Mouse (Mus musculus): Measurements from ENCODE around the gene Shank2. TPM values are rescaled to one million over a fixed set of nuclear protein-coding genes. Genes with fewer than 3 reads are reported as not detected.

Gene Shank2
- total and polyA plus RNA-seq, 3 experiments = not detected

DNA sequence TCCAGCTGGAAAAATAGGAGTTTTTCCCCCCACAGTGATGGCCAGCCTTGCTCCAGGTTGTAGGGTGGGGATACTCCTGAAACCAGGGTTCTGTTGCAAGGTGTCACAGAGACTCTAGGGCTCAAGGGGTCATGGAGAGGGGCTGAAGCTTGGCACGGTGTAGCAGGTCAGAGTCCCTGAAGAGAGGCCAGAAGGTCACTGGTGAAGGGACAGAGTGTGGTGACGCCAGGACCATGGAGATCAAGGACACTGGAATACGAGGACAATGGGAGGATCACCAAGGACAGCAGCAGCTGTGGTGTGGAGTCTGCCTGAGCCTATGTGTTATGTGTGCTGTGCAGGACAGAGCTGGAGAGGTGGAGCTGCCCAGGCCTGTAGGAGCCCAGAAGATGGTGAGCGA, 6.4 kb downstream of the Shank2 start:
- Histone ChIP-seq H3K4me1 (ENCODE audit: control insufficient read depth in 1 of 2, insufficient read depth in 2 of 2, low read length in 2 of 2) (no peaks in the 10 kb centered on the region), H3K9ac (ENCODE audit: control insufficient read depth, low read depth, low read length, poor library complexity, severe bottlenecking) (no peak overlapping the region), H3K36me3 (ENCODE audit: control insufficient read depth in 1 of 2, insufficient read depth in 2 of 2, low read length in 2 of 2) (no peaks in the 10 kb centered on the region), H3K27ac (ENCODE audit: control insufficient read depth, low read depth, low read length) (no peak overlapping the region), H3K9me3 (replicated peaks; ENCODE audit: insufficient read depth, low read length) (no peaks in the 10 kb centered on the region), H3K4me3 (ENCODE audit: control insufficient read depth in 1 of 2, insufficient read depth in 1 of 2, low read depth in 2 of 2, low read length in 2 of 2) (no peak overlapping the region), H3K79me2 (ENCODE audit: control insufficient read depth, insufficient read depth, low read length, poor library complexity) (no peaks in the 10 kb centered on the region), H3K27me3 (ENCODE audit: control insufficient read depth in 1 of 2, insufficient read depth in 2 of 2, low read length in 2 of 2) (no peaks in the 10 kb centered on the region)
- TF ChIP-seq GATA1 (IDR thresholded peaks at IDR 0.05; ENCODE audit: low read depth, low read length) = no peak
- no peak for TF ChIP-seq MYC (IDR thresholded peaks at IDR 0.05; ENCODE audit: low read depth, low read length)
- TF ChIP-seq ZKSCAN1 (IDR thresholded peaks at IDR 0.05; ENCODE audit: low read depth, low read length) = no peak
- no peak for TF ChIP-seq CTCF (IDR thresholded peaks at IDR 0.05 in 2 of 3, conservative IDR thresholded peaks at IDR 0.05 in 1 of 3; ENCODE audit: control insufficient read depth in 1 of 3, insufficient read depth in 1 of 3, low read depth in 2 of 3, low read length in 3 of 3, poor library complexity in 1 of 3, severe bottlenecking in 1 of 3)
- TF ChIP-seq ZC3H11A (IDR thresholded peaks at IDR 0.05; ENCODE audit: low read depth, low read length) = no peak
- TF ChIP-seq MAX (IDR thresholded peaks at IDR 0.05; ENCODE audit: low read length) = no peak
- no peak for TF ChIP-seq JUND (IDR thresholded peaks at IDR 0.05; ENCODE audit: low read depth, low read length)
- DNase-seq (ENCODE audit: low read depth, low spot score) = no peak

- Histone ChIP-seq H3K79me2 (ENCODE audit: control insufficient read depth, insufficient read depth, low read length, poor library complexity) (no peaks in the 10 kb centered on the region), H3K27ac (ENCODE audit: control insufficient read depth, low read depth, low read length) (no peak overlapping the region), H3K36me3 (ENCODE audit: control insufficient read depth in 1 of 2, insufficient read depth in 2 of 2, low read length in 2 of 2) (no peaks in the 10 kb centered on the region), H3K27me3 (ENCODE audit: control insufficient read depth in 1 of 2, insufficient read depth in 2 of 2, low read length in 2 of 2) (no peaks in the 10 kb centered on the region), H3K9me3 (replicated peaks; ENCODE audit: insufficient read depth, low read length) (no peaks in the 10 kb centered on the region), H3K4me3 (ENCODE audit: control insufficient read depth in 1 of 2, insufficient read depth in 1 of 2, low read depth in 2 of 2, low read length in 2 of 2) (no peak overlapping the region), H3K9ac (ENCODE audit: control insufficient read depth, low read depth, low read length, poor library complexity, severe bottlenecking) (no peak overlapping the region), H3K4me1 (ENCODE audit: control insufficient read depth in 1 of 2, insufficient read depth in 2 of 2, low read length in 2 of 2) (no peaks in the 10 kb centered on the region)
- TF ChIP-seq SIN3A (IDR thresholded peaks at IDR 0.05; ENCODE audit: low read length) (no peak), ELF1 (IDR thresholded peaks at IDR 0.05; ENCODE audit: low read depth, low read length) (no peak), ZC3H11A (IDR thresholded peaks at IDR 0.05; ENCODE audit: low read depth, low read length) (no peak), GATA1 (IDR thresholded peaks at IDR 0.05; ENCODE audit: low read depth, low read length) (no peak), POLR2A (IDR thresholded peaks at IDR 0.05; ENCODE audit: control insufficient read depth in 1 of 2, insufficient read depth in 1 of 2, low read depth in 1 of 2, low read length in 2 of 2, poor library complexity in 1 of 2) (no peak), TCF12 (IDR thresholded peaks at IDR 0.05; ENCODE audit: low read depth, low read length) (no peak), HCFC1 (IDR thresholded peaks at IDR 0.05; ENCODE audit: low read depth, low read length) (no peak), TAL1 (IDR thresholded peaks at IDR 0.05; ENCODE audit: low read length) (no peak), MYB (IDR thresholded peaks at IDR 0.05; ENCODE audit: low read depth, low read length) (no peak), ZNF384 (IDR thresholded peaks at IDR 0.05; ENCODE audit: low read depth, low read length) (no peak)
- no peak for DNase-seq (ENCODE audit: low read depth, low spot score)
Observed at GRCm38 (mm10) chr7:144008985-144009384, 7.3 kb downstream of the Shank2 start.

- H3K27me3 ChIP-seq (ENCODE audit: control insufficient read depth in 1 of 2, insufficient read depth in 2 of 2, low read length in 2 of 2) = no peaks in the 10 kb centered on the region
- H3K27ac ChIP-seq (ENCODE audit: control insufficient read depth, low read depth, low read length) = no peak overlapping the region
- TF ChIP-seq MAZ (IDR thresholded peaks at IDR 0.05; ENCODE audit: low read depth, low read length) = no peak
- no peak for TF ChIP-seq SIN3A (IDR thresholded peaks at IDR 0.05; ENCODE audit: low read length)
- no peak for TF ChIP-seq CTCF (IDR thresholded peaks at IDR 0.05 in 2 of 3, conservative IDR thresholded peaks at IDR 0.05 in 1 of 3; ENCODE audit: control insufficient read depth in 1 of 3, insufficient read depth in 1 of 3, low read depth in 2 of 3, low read length in 3 of 3, poor library complexity in 1 of 3, severe bottlenecking in 1 of 3)
- TF ChIP-seq GATA1 (IDR thresholded peaks at IDR 0.05; ENCODE audit: low read depth, low read length) = no peak
- no peak for TF ChIP-seq TCF12 (IDR thresholded peaks at IDR 0.05; ENCODE audit: low read depth, low read length)
- no peak for TF ChIP-seq MYB (IDR thresholded peaks at IDR 0.05; ENCODE audit: low read depth, low read length)
- no peak for TF ChIP-seq USF2 (IDR thresholded peaks at IDR 0.05; ENCODE audit: borderline replicate concordance in 1 of 2, insufficient read depth in 1 of 2, low read depth in 1 of 2, low read length in 2 of 2)
- no peak for TF ChIP-seq BHLHE40 (IDR thresholded peaks at IDR 0.05; ENCODE audit: borderline replicate concordance, low read depth, low read length)
- no peak for DNase-seq (ENCODE audit: low read depth, low spot score)
- no peaks in the 10 kb centered on the region for H3K36me3 ChIP-seq (ENCODE audit: control insufficient read depth in 1 of 2, insufficient read depth in 2 of 2, low read length in 2 of 2)
- no peaks in the 10 kb centered on the region for H3K9me3 ChIP-seq (replicated peaks; ENCODE audit: insufficient read depth, low read length)
- H3K79me2 ChIP-seq (ENCODE audit: control insufficient read depth, insufficient read depth, low read length, poor library complexity) = no peaks in the 10 kb centered on the region
- H3K4me3 ChIP-seq (ENCODE audit: control insufficient read depth in 1 of 2, insufficient read depth in 1 of 2, low read depth in 2 of 2, low read length in 2 of 2) = no peak overlapping the region
- no peak overlapping the region for H3K9ac ChIP-seq (ENCODE audit: control insufficient read depth, low read depth, low read length, poor library complexity, severe bottlenecking)
- no peaks in the 10 kb centered on the region for H3K4me1 ChIP-seq (ENCODE audit: control insufficient read depth in 1 of 2, insufficient read depth in 2 of 2, low read length in 2 of 2)
Observed at GRCm38 (mm10) chr7:144014485-144014884, 12.8 kb downstream of the Shank2 start.
